Mouse (Mus musculus) G1E (cell line): ENCODE measurements around the gene Ralbp1. TPM values are rescaled to one million over a fixed set of nuclear protein-coding genes. Genes with fewer than 3 reads are reported as not detected.

Experiments used
- ATAC-seq: 2 replicates; pipeline ENCODE4 v1.8.0; 2016; ENCODE audit warnings: mild to moderate bottlenecking; ENCODE audit not compliant: insufficient number of reproducible peaks, poor library complexity, low FRiP score, severe bottlenecking; ENCODE audit errors: extremely low read depth
- DNase-seq: peaks from one replicate; pipeline ENCODE4 v3.0.0; 2012; ENCODE audit warnings: low spot score
- H3K27me3 ChIP-seq: 2 replicates; pipeline ENCODE4 v1.6.1; 2012; ENCODE audit warnings: mild to moderate bottlenecking, low read length, inconsistent platforms; ENCODE audit not compliant: insufficient read depth
- H3K36me3 ChIP-seq: replicated peaks from 2 replicates; pipeline ENCODE3; 2012; ENCODE audit warnings: mild to moderate bottlenecking, inconsistent platforms
- H3K4me1 ChIP-seq: 2 replicates; pipeline ENCODE4 v1.6.1; 2012; ENCODE audit warnings: low read depth, low read length, inconsistent platforms, mixed read lengths; ENCODE audit not compliant: insufficient read depth
- H3K4me3 ChIP-seq: 2 replicates; pipeline ENCODE4 v1.5.1; 2012; ENCODE audit warnings: low read depth, mild to moderate bottlenecking, inconsistent platforms, low read length, moderate library complexity, mixed read lengths
- H3K9me3 ChIP-seq: replicated peaks from 2 replicates; pipeline ENCODE4 v1.6.1; 2012; ENCODE audit warnings: inconsistent platforms
- CTCF ChIP-seq: IDR thresholded peaks from 2 replicates; pipeline ENCODE4 v1.5.1; 2012; ENCODE audit warnings: low read depth, low read length, inconsistent platforms, mixed read lengths
- GATA1 ChIP-seq: IDR thresholded peaks from 2 replicates; pipeline ENCODE4 v1.6.1; 2012; ENCODE audit warnings: borderline replicate concordance, low read length, inconsistent platforms, mixed read lengths
- GATA2 ChIP-seq: IDR thresholded peaks from 2 replicates; pipeline ENCODE4 v1.6.1; 2012; ENCODE audit warnings: low read depth, low read length, inconsistent platforms, borderline replicate concordance
- POLR2AphosphoS5 ChIP-seq: IDR thresholded peaks from 2 replicates; pipeline ENCODE4 v1.6.1; 2012; ENCODE audit warnings: low read depth, low read length, inconsistent platforms; ENCODE audit not compliant: insufficient replicate concordance
- TAL1 ChIP-seq: conservative IDR thresholded peaks from 2 replicates; pipeline ENCODE4 v1.6.1; 2012; ENCODE audit warnings: low read depth, low read length, inconsistent platforms, mixed read lengths
- polyA plus RNA-seq: library from polyadenylated mRNA; stranded (reverse); fragments of >175 nt; gene quantifications from 2 replicates; pipeline ENCODE4 v1.2.3, GENCODE M21; 2012
- total RNA-seq, 2 experiments: library from RNA; stranded (forward) in 1 of 2; stranded (reverse) in 1 of 2; fragments of 200-1000 nt in 1 of 2; fragments of >200 nt in 1 of 2; fragmentation: Nextera tagmentation in 1 of 2; gene quantifications; 2 replicates each; pipeline ENCODE4 v1.2.3; 2014 to 2017

Gene Ralbp1
- total and polyA plus RNA-seq, 3 experiments = 32.5 to 69.1 (median 54.8) TPM

DNA sequence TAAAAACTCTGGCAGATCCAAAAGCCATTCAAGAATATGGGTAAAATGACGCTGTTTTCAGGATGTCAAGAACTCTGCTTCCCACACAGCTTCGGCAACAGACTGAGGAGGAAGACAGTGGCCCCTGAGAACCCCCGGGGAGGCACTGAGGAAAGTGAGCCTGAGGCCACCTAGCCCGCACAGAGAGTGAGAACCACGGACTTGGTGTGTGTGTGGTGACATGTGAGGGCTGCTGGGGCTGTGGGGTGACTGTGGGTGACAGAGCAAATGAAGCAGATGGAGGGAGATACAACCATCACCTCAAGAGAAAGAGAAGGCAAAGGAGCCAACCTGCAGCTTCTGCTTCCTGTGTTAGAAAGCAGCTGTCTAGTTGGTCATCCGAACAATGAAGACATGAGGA lies 13.5 kb downstream of the Ralbp1 start:
- ATAC-seq = no peak
- Histone ChIP-seq H3K4me1 (peaks cover 64% of the 10 kb centered on the region), H3K36me3 (peaks cover 47% of the 10 kb centered on the region), H3K9me3 (no peaks in the 10 kb centered on the region), H3K27me3 (no peaks in the 10 kb centered on the region), H3K4me3 (no peak overlapping the region)
- DNase-seq = no peak
- TF ChIP-seq GATA2 (no peak), POLR2AphosphoS5 (no peak), TAL1 (no peak), CTCF (no peak), GATA1 (no peak)

DNA sequence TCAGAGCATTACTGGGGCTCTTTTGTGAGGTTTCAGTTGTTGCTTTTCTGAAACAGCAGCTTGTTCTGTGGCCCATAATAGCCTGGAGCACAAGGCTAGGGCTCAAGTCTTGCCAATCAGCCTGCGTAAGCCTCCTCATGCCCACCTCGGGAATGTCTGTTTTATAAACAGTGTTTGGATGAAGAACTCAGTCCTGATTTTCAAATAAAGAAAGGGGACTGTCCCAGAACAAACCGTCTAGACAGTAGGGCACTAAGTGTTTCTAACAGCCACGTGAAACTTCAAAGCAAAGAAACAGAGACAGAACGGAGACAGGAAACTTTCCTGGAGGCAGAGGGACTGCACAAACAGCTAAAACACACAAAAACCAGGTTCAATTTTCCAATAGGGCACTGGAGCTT lies 14.0 kb downstream of the Ralbp1 start:
- DNase-seq (no peak), ATAC-seq (no peak)
- no peaks in the 10 kb centered on the region for H3K27me3 ChIP-seq
- H3K4me3 ChIP-seq = no peak overlapping the region
- TF ChIP-seq TAL1 (no peak), CTCF (no peak), GATA1 (no peak), GATA2 (no peak), POLR2AphosphoS5 (no peak)
- H3K36me3 ChIP-seq = peaks cover 46% of the 10 kb centered on the region
- H3K4me1 ChIP-seq = peaks cover 60% of the 10 kb centered on the region
- H3K9me3 ChIP-seq = no peaks in the 10 kb centered on the region

DNA sequence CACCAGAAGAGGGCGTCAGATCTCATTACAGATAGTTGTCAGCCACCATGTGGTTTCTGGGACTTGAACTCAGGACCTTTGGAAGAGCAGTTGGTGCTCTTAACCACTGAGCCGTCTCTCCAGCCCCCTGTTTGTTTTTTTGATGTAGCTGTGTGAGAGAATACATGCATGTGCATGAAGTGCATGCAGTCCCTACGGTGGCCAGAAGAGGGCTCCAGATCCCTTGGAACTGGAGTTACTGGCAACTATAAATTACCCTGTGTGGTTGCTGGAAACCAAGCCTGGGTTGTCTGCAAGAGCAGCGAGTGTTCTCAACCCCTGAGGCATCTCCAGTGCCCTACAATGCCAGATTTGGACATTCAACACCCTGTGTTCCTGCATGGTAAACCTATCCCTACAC lies 15.5 kb downstream of the Ralbp1 start:
- H3K9me3 ChIP-seq = no peaks in the 10 kb centered on the region
- ATAC-seq (peak; percentile 46), DNase-seq (no peak)
- no peak overlapping the region for H3K4me3 ChIP-seq
- peaks cover 46% of the 10 kb centered on the region for H3K36me3 ChIP-seq
- peaks cover 55% of the 10 kb centered on the region for H3K4me1 ChIP-seq
- TF ChIP-seq GATA2 = no peak
- peak; percentile 78 for TF ChIP-seq CTCF
- no peak for TF ChIP-seq TAL1
- no peaks in the 10 kb centered on the region for H3K27me3 ChIP-seq

DNA sequence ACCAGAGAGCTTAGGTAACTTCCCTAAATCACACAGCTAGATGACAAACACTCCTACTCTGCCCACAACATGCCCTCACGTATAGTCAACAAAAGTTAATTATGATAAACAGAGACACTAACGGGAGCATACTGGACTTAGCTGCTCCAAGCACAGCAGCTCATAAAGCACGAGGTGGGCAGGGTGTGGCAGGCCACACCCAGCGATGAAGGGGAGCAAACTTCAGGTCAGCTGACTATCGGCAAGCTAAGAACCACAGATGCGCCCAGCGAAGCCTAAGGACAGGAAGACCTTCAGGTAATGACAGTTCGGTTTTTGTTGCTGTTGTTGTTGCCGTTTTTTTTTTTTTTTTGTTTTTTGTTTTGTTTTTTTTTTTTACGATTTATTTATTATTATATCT lies 15.9 kb downstream of the Ralbp1 start:
- Histone ChIP-seq H3K27me3 (no peaks in the 10 kb centered on the region), H3K4me3 (peak overlapping the region; percentile 57; the same call in 1 of the 2 replicates), H3K9me3 (no peaks in the 10 kb centered on the region), H3K36me3 (peaks cover 49% of the 10 kb centered on the region), H3K4me1 (peaks cover 58% of the 10 kb centered on the region)
- ATAC-seq (peak; percentile 79), DNase-seq (no peak)
- TF ChIP-seq POLR2AphosphoS5 (no peak), CTCF (no peak), TAL1 (no peak), GATA1 (no peak), GATA2 (no peak)

DNA sequence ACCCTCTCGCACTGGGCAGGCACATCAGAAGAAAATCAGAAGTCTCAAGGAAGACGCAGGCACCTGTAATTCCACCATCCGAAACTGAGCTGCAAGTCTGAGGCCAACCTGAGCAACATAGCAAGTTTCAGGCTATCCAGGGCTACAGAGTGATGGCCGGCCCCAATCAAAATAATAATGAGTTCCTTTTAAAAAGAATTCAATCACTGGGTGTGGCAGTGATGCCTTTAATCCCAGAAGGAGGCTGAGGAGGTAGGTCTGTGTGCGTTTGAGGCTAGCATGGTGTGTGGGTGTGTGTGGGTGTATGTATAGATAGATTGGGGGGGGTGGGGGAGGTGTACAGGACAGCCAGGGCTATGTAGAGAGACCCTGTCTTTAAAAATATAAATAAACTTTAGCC lies 17.6 kb downstream of the Ralbp1 start:
- ATAC-seq (no peak), DNase-seq (no peak)
- Histone ChIP-seq H3K4me3 (no peak overlapping the region), H3K36me3 (peaks cover 55% of the 10 kb centered on the region), H3K4me1 (peaks cover 44% of the 10 kb centered on the region), H3K27me3 (no peaks in the 10 kb centered on the region), H3K9me3 (no peaks in the 10 kb centered on the region)
- no peak for TF ChIP-seq CTCF
- no peak for TF ChIP-seq GATA2
- TF ChIP-seq TAL1 = no peak
- TF ChIP-seq POLR2AphosphoS5 = no peak
- no peak for TF ChIP-seq GATA1

DNA sequence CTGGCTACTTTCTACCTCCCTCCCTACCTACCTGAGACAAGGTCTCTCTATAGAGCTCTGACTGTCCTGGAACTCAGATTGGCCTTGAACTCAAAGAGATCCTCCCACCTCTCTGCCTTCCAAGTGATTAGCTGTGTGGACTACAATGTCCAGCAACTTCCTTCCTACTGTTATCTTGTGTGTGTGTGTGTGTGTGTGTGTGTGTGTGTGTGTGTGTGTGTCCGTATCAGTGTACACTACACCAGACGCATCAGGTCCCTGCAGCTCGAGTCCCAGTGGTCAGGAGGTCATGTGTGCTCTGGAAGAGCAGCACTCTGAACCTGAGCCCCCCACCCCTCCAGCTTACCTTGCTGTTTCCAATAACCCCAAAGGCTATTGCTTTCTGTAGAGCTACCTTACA lies 19.4 kb downstream of the Ralbp1 start:
- TF ChIP-seq POLR2AphosphoS5 (no peak), CTCF (no peak), GATA1 (no peak), GATA2 (no peak), TAL1 (no peak)
- no peak; the same call in 1 of the 2 replicates for ATAC-seq
- Histone ChIP-seq H3K36me3 (peaks cover 58% of the 10 kb centered on the region), H3K9me3 (no peaks in the 10 kb centered on the region), H3K4me3 (no peak overlapping the region), H3K27me3 (no peaks in the 10 kb centered on the region), H3K4me1 (peaks cover 44% of the 10 kb centered on the region)
- no peak for DNase-seq

DNA sequence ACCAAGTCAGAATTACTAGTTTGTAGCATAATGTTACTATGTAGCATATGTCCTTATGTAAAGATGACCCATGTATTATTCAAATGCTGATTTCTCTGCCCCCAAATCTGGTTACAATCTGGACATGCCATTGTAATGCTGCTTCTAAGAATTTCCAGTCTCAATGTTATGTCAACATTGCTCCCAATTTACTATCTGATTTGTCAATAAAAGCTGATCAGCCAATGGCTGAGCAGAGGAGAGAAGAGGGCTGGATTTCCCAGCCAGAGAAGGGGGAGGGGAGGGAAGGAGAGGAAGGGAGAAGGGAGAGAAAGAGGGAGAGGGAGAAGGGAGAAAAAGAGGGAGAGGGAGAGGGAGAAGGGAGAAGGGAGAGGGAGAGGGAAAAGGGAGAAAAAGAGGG lies 20.3 kb downstream of the Ralbp1 start:
- TF ChIP-seq GATA1 = no peak
- TF ChIP-seq TAL1 = no peak
- TF ChIP-seq POLR2AphosphoS5 = no peak
- no peak for TF ChIP-seq CTCF
- no peak for TF ChIP-seq GATA2

More for the DNA sequence above, 20.3 kb downstream of the Ralbp1 start:
- no peak for DNase-seq
- Histone ChIP-seq H3K4me3 (no peak overlapping the region), H3K9me3 (no peaks in the 10 kb centered on the region), H3K27me3 (no peaks in the 10 kb centered on the region), H3K36me3 (peaks cover 67% of the 10 kb centered on the region), H3K4me1 (peaks cover 49% of the 10 kb centered on the region)
- ATAC-seq = no peak
